Mouse (Mus musculus) layer of hippocampus, postnatal 10 days (tissue): ENCODE results near the gene Gm3776. TPM values are rescaled to one million over a fixed set of nuclear protein-coding genes. Genes with fewer than 3 reads are reported as not detected.
"Not testable (repeated sequence)": the region's sequence is repeated elsewhere in the genome, so short reads cannot be mapped to it uniquely, and the experiment has no call there.

Experiments
- DNase-seq, 2 experiments: peaks; one replicate each; pipeline ENCODE4 v3.0.0; 2021; ENCODE audit warnings: low spot score in 2 of 2
- total RNA-seq, 2 experiments: library from RNA; stranded (reverse); gene quantifications; 2 replicates each; pipeline ENCODE4 v1.2.3; 2021

Gene Gm3776
- total RNA-seq, 2 experiments from 2014 or later: not detected

GRCm38 (mm10) chr9:78292462-78292861 lies 35.5 kb downstream of the Gm3776 start:
- DNase-seq: not testable (repeated sequence)

- DNase-seq: not testable (repeated sequence)
Observed at GRCm38 (mm10) chr9:78293683-78294082, 36.8 kb downstream of the Gm3776 start.

- DNase-seq: not testable (repeated sequence)
Observed at GRCm38 (mm10) chr9:78294781-78295180, 37.9 kb downstream of the Gm3776 start.

GRCm38 (mm10) chr9:78296089-78296488 lies 39.2 kb downstream of the Gm3776 start:
- DNase-seq: peak; percentile 30 to 53

GRCm38 (mm10) chr9:78298232-78298631 lies 41.3 kb downstream of the Gm3776 start:
- DNase-seq: no peak

- not testable (repeated sequence) for DNase-seq
Observed at GRCm38 (mm10) chr9:78299143-78299542, 42.2 kb downstream of the Gm3776 start.

- DNase-seq: not testable (repeated sequence)
Observed at GRCm38 (mm10) chr9:78308122-78308521, 51.2 kb downstream of the Gm3776 start.

- no peak for DNase-seq
Observed at GRCm38 (mm10) chr9:78314696-78315095, 57.8 kb downstream of the Gm3776 start, which contains the start of gene Omt2a. Gene Omt2a, minus strand, starts transcription at chr9:78314796.

Other genes starting within 250 kb of the Gm3776 start
- not detected for gene Gcm1, start 205.2 kb upstream of the Gm3776 start, total RNA-seq
- 100 to 1,000 TPM; 105 to 115 TPM for gene Fbxo9, start 148.1 kb upstream of the Gm3776 start, total RNA-seq
- 10 to 100 TPM; 29.7 to 35.4 TPM for gene Ick, start 147.9 kb upstream of the Gm3776 start, total RNA-seq
- gene Gsta4, start 74.4 kb upstream of the Gm3776 start, total RNA-seq: 10 to 100 TPM; 33.9 to 39.5 TPM
- gene Gsta1, start 26.5 kb upstream of the Gm3776 start, total RNA-seq: not detected
- not detected for gene Gm10639, start 32.8 kb downstream of the Gm3776 start, total RNA-seq
- gene Omt2a, start 57.7 kb downstream of the Gm3776 start, total RNA-seq: not detected
- not detected for gene Omt2b, start 70.5 kb downstream of the Gm3776 start, total RNA-seq
- gene Gsta2, start 98.7 kb downstream of the Gm3776 start, total RNA-seq: not detected
- gene Dppa5a, start 111.0 kb downstream of the Gm3776 start, total RNA-seq: not detected
- gene Ooep, start 121.6 kb downstream of the Gm3776 start, total RNA-seq: under 1 TPM; 0.16 to 0.71 TPM
- gene Ddx43, start 138.6 kb downstream of the Gm3776 start, total RNA-seq: under 1 TPM in 1 of 2 experiments, not detected in 1; 0.16 TPM
- under 1 TPM; 0.94 to 0.96 TPM for gene Cgas, start 186.1 kb downstream of the Gm3776 start, total RNA-seq
- 10 to 100 TPM; 20.4 to 22.9 TPM for gene Mto1, start 191.1 kb downstream of the Gm3776 start, total RNA-seq
- 1 to 10 TPM; 1.4 to 1.5 TPM for gene Gm17324, start 191.7 kb downstream of the Gm3776 start, total RNA-seq
- gene Eef1a1, start 232.0 kb downstream of the Gm3776 start, total RNA-seq: 1,000 to 10,000 TPM; 4,076 to 4,543 TPM